In genomic region chr8:79554311-79554710, GRCm38 (mm10) we compare ENCODE assay signal across 14 mouse cellular contexts.
"Had no signal": no experiment of that assay in that cellular context is flagged by ENCODE, and none has a peak within 500 bp of the region (broad histone marks: within the 10 kb centered on the region; RNA-seq: fewer than 3 reads in every experiment).

No protein-coding gene starts in this region.

- DNase-seq: gastrocnemius, adult 2 months; gastrocnemius, postnatal 10 days; gastrocnemius, postnatal 25 days; heart, adult 18-20 months; heart, postnatal 14 days; heart, postnatal 36 days; kidney, adult 11 months; kidney, adult 2 months; kidney, adult 9 months; kidney, postnatal 14 days; kidney, postnatal 4 days; liver; liver, embryonic 13.5 days; liver, postnatal 0 days had no signal
